Mouse (Mus musculus) cerebellum, adult 2 months (tissue): ENCODE measurements at regions not wholly inside any gene's neighbourhood (a gene's known extent, or its start where the extent isn't known, plus 50 kb on each side); places are given as distances from the start of the nearest gene placed in this dataset.

ENCODE experiments used
- CTCF ChIP-seq: fragments of 200-500 bp; IDR thresholded peaks from 2 replicates; pipeline ENCODE4 v1.5.1; 2011; ENCODE audit warnings: low read depth, mild to moderate bottlenecking, control low read depth, low read length, moderate library complexity, borderline replicate concordance; ENCODE audit not compliant: insufficient read depth
- POLR2A ChIP-seq: fragments of 200-500 bp; IDR thresholded peaks from 2 replicates; pipeline ENCODE4 v1.6.1; 2011; ENCODE audit warnings: low read length, control low read depth, borderline replicate concordance; ENCODE audit not compliant: insufficient read depth

DNA sequence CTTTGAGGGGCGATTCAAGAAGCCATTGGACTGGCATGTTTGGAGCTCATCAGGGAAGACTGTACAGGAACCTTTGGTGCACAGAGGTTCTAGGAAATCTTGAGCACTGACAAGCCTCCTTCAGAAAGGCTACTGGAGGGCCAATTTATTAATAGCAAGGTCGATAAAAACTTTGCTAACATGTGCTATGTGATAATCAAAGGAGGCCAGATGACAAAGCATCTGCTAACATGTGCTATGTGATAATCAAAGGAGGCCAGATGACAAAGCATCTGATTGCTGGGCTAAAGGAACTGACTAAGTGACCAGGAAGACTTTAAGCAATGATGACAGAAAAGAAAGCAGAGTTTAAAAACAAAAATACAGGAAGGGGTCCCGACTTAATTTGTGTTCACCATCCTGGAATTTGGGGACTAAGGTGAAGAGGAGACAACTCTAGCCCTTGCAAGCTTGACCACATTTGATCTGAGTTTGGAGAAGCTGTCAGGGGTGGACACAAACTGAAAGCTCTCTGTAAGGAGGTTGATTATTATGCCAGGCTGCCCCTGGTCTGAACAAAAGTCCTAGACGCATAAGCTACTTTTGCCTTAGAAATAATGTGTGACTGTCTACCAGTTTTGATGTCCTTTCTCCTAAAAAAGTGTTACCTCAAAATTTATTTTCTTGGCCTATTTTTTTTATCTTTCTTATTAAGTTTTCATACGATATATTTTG is 455.5 kb upstream of the Fam92a start:
- TF ChIP-seq CTCF (no peak), POLR2A (no peak)
